1 mouse cellular context compared by ENCODE assay signal in the genomic region with DNA sequence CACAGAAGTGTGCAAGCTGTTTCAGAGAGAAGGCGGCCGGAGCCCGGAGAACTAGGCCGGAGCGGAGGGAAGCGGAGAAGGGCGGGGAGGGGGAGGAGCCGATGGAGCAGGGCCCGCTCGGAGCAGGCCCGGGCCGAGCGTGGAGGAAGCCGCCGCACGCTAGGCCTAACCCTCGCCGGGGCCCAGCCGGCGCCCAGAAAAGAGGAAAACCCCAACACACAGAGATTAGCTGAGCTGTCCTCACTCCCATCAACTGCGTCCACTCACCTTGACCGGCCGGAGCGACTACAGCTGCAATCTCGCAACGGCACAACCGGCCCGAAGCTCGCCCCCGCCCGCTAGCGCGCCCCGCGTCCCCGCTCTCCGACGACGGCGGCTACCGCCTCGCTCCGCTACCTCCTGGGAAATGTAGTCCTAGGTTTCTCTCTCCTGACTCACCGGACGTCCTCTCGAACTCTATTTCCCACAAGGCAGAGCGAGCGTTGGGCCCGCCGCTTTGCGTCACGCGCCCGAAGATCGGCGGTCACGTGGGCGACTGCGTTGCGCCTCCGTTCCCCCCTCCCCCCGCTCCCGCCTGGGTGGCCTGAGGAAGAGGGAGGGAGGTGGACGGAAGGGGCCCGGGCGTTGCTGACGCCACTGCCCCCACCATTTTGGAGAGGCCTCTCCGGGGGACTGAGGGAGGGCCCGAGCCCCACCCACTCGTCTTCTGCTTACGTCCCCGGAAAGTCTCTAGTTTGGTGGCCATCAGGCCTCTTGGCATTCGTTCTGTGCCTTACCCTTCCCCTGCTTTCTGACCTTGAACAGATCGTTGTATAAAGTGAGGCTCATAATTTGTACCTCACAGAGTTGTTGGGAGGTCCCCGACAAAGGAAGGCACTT.
TF ChIP-seq lines count a peak whose summit lies in the region.

A gene (minus strand): TSS at position 458 of the 879 bp plus-strand sequence.

TF ChIP-seq in CH12.LX, 34 proteins besides CTCF, POLR2A, EP300 and RAD21 (continued from another document):
- TF ChIP-seq CHD2 (IDR thresholded peaks at IDR 0.05; ENCODE audit: low read length) (peak; percentile 89), ZNF384 (IDR thresholded peaks at IDR 0.05; ENCODE audit: low read depth, low read length) (no peak; the same call in 1 of the 2 replicates), JUN (IDR thresholded peaks at IDR 0.05; ENCODE audit: insufficient read depth, low read depth, low read length) (no peak), KAT2A (IDR thresholded peaks at IDR 0.05; ENCODE audit: insufficient replicate concordance, low read length) (peak; percentile 97), MAX (IDR thresholded peaks at IDR 0.05; ENCODE audit: low read length) (peak; percentile 96), MAZ (IDR thresholded peaks at IDR 0.05; ENCODE audit: low read depth, low read length) (peak; percentile 99), TBP (conservative IDR thresholded peaks at IDR 0.05; ENCODE audit: low read depth, low read length) (0 out of 2 replicates have a peak, but pooled peaks have one; percentile 71), E2F4 (IDR thresholded peaks at IDR 0.05; ENCODE audit: insufficient replicate concordance, low read depth, low read length) (0 out of 2 replicates have a peak, but pooled peaks have one; percentile 67), RCOR1 (conservative IDR thresholded peaks at IDR 0.05; ENCODE audit: low read depth, low read length) (0 out of 2 replicates have a peak, but pooled peaks have one; percentile 65), ZMIZ1 (IDR thresholded peaks at IDR 0.05; ENCODE audit: low read depth, low read length) (no peak; the same call in 1 of the 2 replicates), HCFC1 (IDR thresholded peaks at IDR 0.05; ENCODE audit: low read depth, low read length) (peak; percentile 97), SIN3A (IDR thresholded peaks at IDR 0.05; ENCODE audit: low read length) (no peak), GABPA (IDR thresholded peaks at IDR 0.05; ENCODE audit: insufficient replicate concordance, low read depth, low read length) (peak; percentile 83; the same call in 1 of the 2 replicates), ELF1 (IDR thresholded peaks at IDR 0.05; ENCODE audit: low read depth, low read length) (peak; percentile 82), USF1 (IDR thresholded peaks at IDR 0.05; ENCODE audit: low read depth, low read length) (peak; percentile 99), ETS1 (conservative IDR thresholded peaks at IDR 0.05; ENCODE audit: low read depth, low read length) (peak; percentile 76; the same call in 1 of the 2 replicates), TCF12 (IDR thresholded peaks at IDR 0.05; ENCODE audit: low read depth, low read length) (peak; percentile 70), UBTF (IDR thresholded peaks at IDR 0.05; ENCODE audit: low read depth, low read length) (peak; percentile 92), POLR2AphosphoS2 (IDR thresholded peaks at IDR 0.05; ENCODE audit: low read depth, low read length) (no peak; the same call in none of the 2 replicates), CHD1 (IDR thresholded peaks at IDR 0.05; ENCODE audit: low read depth, low read length) (no peak), PAX5 (IDR thresholded peaks at IDR 0.05; ENCODE audit: low read length) (no peak), ZC3H11A (IDR thresholded peaks at IDR 0.05; ENCODE audit: low read depth, low read length) (no peak)
